Mouse (Mus musculus): ENCODE measurements around the gene Sv2b. TPM values are rescaled to one million over a fixed set of nuclear protein-coding genes. Genes with fewer than 3 reads are reported as not detected.

Gene Sv2b
- total RNA-seq, 2 experiments from 2014 or later: 341 to 350 TPM

- peak in 1 of 2 experiments; percentile 63 for DNase-seq (ENCODE audit: low spot score in 2 of 2)
Observed at GRCm38 (mm10) chr7:75295228-75295865, 13.7 kb downstream of the Sv2b start.

GRCm38 (mm10) chr7:75292246-75292645 is 16.8 kb downstream of the Sv2b start:
- DNase-seq (ENCODE audit: low spot score in 2 of 2): no peak

GRCm38 (mm10) chr7:75290554-75290953 is 18.5 kb downstream of the Sv2b start:
- DNase-seq (ENCODE audit: low spot score in 2 of 2): no peak

- peak in 1 of 2 experiments; percentile 48 for DNase-seq (ENCODE audit: low spot score in 2 of 2)
Observed at GRCm38 (mm10) chr7:75287237-75287636, 21.8 kb downstream of the Sv2b start.

GRCm38 (mm10) chr7:75282951-75283350 is 26.1 kb downstream of the Sv2b start:
- no peak for DNase-seq (ENCODE audit: low spot score in 2 of 2)

- no peak for DNase-seq (ENCODE audit: low spot score in 2 of 2)
Observed at GRCm38 (mm10) chr7:75282080-75282650, 26.9 kb downstream of the Sv2b start.

GRCm38 (mm10) chr7:75281106-75281505 is 28.0 kb downstream of the Sv2b start:
- DNase-seq (ENCODE audit: low spot score in 2 of 2): no peak

GRCm38 (mm10) chr7:75277847-75278246 is 31.2 kb downstream of the Sv2b start:
- no peak for DNase-seq (ENCODE audit: low spot score in 2 of 2)

- no peak for DNase-seq (ENCODE audit: low spot score in 2 of 2)
Observed at GRCm38 (mm10) chr7:75276739-75277138, 32.3 kb downstream of the Sv2b start.

GRCm38 (mm10) chr7:75274518-75274917 is 34.5 kb downstream of the Sv2b start:
- DNase-seq (ENCODE audit: low spot score in 2 of 2): no peak

GRCm38 (mm10) chr7:75273633-75274032 is 35.4 kb downstream of the Sv2b start:
- DNase-seq (ENCODE audit: low spot score in 2 of 2): no peak

- no peak for DNase-seq (ENCODE audit: low spot score in 2 of 2)
Observed at GRCm38 (mm10) chr7:75271921-75272381, 37.1 kb downstream of the Sv2b start.

GRCm38 (mm10) chr7:75271306-75271705 is 37.8 kb downstream of the Sv2b start:
- DNase-seq (ENCODE audit: low spot score in 2 of 2): no peak

- DNase-seq (ENCODE audit: low spot score in 2 of 2): no peak
Observed at GRCm38 (mm10) chr7:75267236-75267635, 41.8 kb downstream of the Sv2b start.

- DNase-seq (ENCODE audit: low spot score in 2 of 2): peak in 1 of 2 experiments; percentile 73
Observed at GRCm38 (mm10) chr7:75265241-75265640, 43.8 kb downstream of the Sv2b start.

- DNase-seq (ENCODE audit: low spot score in 2 of 2): no peak
Observed at GRCm38 (mm10) chr7:75259945-75260344, 49.1 kb downstream of the Sv2b start.

- DNase-seq (ENCODE audit: low spot score in 2 of 2): no peak
Observed at GRCm38 (mm10) chr7:75253611-75254250, 55.3 kb downstream of the Sv2b start.

- DNase-seq (ENCODE audit: low spot score in 2 of 2): peak in 1 of 2 experiments; percentile 39
Observed at GRCm38 (mm10) chr7:75240754-75241507, 68.1 kb downstream of the Sv2b start.

GRCm38 (mm10) chr7:75236386-75236785 is 72.7 kb downstream of the Sv2b start:
- no peak for DNase-seq (ENCODE audit: low spot score in 2 of 2)

- DNase-seq (ENCODE audit: low spot score in 2 of 2): no peak
Observed at GRCm38 (mm10) chr7:75224206-75224605, 84.9 kb downstream of the Sv2b start.

GRCm38 (mm10) chr7:75222704-75223431 is 86.2 kb downstream of the Sv2b start:
- DNase-seq (ENCODE audit: low spot score in 2 of 2): no peak
